Comparison of ENCODE assay signal across 13 mouse cellular contexts in the genomic region with DNA sequence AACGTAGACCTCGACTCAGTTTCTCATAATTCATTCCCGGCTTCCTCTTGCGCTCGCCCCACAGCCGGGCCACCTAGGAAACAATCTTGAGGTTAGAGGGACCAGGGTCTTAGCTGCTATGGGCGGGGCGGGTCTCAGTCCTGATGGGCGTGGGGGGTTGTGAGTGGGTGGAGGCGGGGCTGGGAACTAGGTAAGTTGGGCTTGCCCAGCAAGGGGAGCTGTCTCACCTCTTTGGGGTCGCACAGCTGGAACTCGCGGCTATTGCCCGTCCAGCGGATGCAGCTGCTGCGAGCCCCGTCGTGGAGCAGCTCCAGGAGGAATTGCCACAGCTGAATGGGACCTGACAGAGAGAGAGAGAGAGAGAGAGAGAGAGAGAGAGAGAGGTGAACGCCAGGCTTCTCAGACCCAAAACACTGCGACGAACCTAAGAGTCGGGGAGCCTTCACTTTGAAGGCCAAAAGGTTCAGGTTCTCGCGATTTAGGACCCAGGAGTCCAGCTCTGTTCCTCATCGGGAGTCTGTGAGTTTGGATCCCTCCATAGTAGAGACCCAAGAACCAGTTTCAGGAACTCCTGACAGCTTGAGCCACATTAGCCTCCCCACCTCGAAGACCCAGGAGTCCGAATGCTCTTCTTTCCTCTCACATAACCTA. TPM values are rescaled to one million over a fixed set of nuclear protein-coding genes. Genes with fewer than 3 reads are reported as not detected.
DNase-seq lines count a peak whose midpoint lies in the region; ATAC-seq and TF ChIP-seq lines count a peak whose summit lies in the region.
"Had no signal": no experiment of that assay in that cellular context is flagged by ENCODE, and none has a peak within 500 bp of the region (broad histone marks: within the 10 kb centered on the region; RNA-seq: fewer than 3 reads in every experiment).

No protein-coding gene starts in this region.

- H3K4me1 ChIP-seq in forebrain, embryonic 10.5 days, result peaks cover 31% of the 10 kb centered on the region
- H3K4me1 ChIP-seq in forebrain, postnatal 0 days (ENCODE audit: insufficient read depth), result no peaks in the 10 kb centered on the region
- H3K4me1 ChIP-seq in kidney, embryonic 16.5 days (ENCODE audit: insufficient read depth, low read length), result peaks cover 8% of the 10 kb centered on the region
- peaks cover 46% of the 10 kb centered on the region for H3K4me1 ChIP-seq in E14TG2a.4 (replicated peaks; ENCODE audit: low read depth, low read length)
- H3K4me1 ChIP-seq in intestine, embryonic 15.5 days (replicated peaks), result peaks cover 7% of the 10 kb centered on the region

- H3K27ac ChIP-seq in forebrain, embryonic 10.5 days, result no peak overlapping the region
- no peak overlapping the region for H3K27ac ChIP-seq in forebrain, postnatal 0 days (ENCODE audit: low read depth, low read length)
- H3K27ac ChIP-seq in kidney, embryonic 16.5 days (ENCODE audit: low read length), result no peak overlapping the region
- H3K27ac ChIP-seq in intestine, embryonic 15.5 days, result no peak overlapping the region
- H3K27ac ChIP-seq: liver, embryonic 15.5 days had no signal

- H3K27me3 ChIP-seq in forebrain, embryonic 10.5 days (ENCODE audit: poor library complexity, severe bottlenecking), result peaks cover 61% of the 10 kb centered on the region
- peaks cover 54% of the 10 kb centered on the region for H3K27me3 ChIP-seq in forebrain, postnatal 0 days (ENCODE audit: insufficient read depth, low read length)
- H3K27me3 ChIP-seq in kidney, embryonic 16.5 days (ENCODE audit: insufficient read depth, low read length), result peaks cover 62% of the 10 kb centered on the region
- peaks cover 53% of the 10 kb centered on the region for H3K27me3 ChIP-seq in E14TG2a.4 (ENCODE audit: insufficient read depth, low read length)
- H3K27me3 ChIP-seq in intestine, embryonic 15.5 days (replicated peaks), result peaks cover 48% of the 10 kb centered on the region

- peak overlapping the region; percentile 19; the same call in 1 of the 2 replicates for H3K4me3 ChIP-seq in forebrain, embryonic 10.5 days
- no peak overlapping the region for H3K4me3 ChIP-seq in forebrain, postnatal 0 days (ENCODE audit: low read depth, low read length)
- H3K4me3 ChIP-seq in kidney, embryonic 16.5 days (ENCODE audit: low read length), result peak overlapping the region; percentile 29; the same call in 1 of the 2 replicates
- peak overlapping the region; percentile 66 for H3K4me3 ChIP-seq in E14TG2a.4 (replicated peaks; ENCODE audit: low read length)
- 0 out of 2 replicates have a peak overlapping the region, but pooled peaks have one; percentile 1 for H3K4me3 ChIP-seq in intestine, embryonic 15.5 days (replicated peaks)
- H3K4me3 ChIP-seq: liver, embryonic 15.5 days had no signal

- no peak for ATAC-seq in forebrain, postnatal 0 days
- no peak for ATAC-seq in kidney, embryonic 16.5 days (ENCODE audit: low FRiP score, low TSS enrichment)
- ATAC-seq in intestine, embryonic 15.5 days, result no peak

- 7% methylated on average over 27 of the region's 27 CpGs for WGBS in forebrain, embryonic 10.5 days
- 4% methylated on average over 27 of the region's 27 CpGs for WGBS in forebrain, postnatal 0 days
- 3% methylated on average over 27 of the region's 27 CpGs for WGBS in kidney, embryonic 16.5 days
- WGBS in intestine, embryonic 15.5 days, result 4% methylated on average over 27 of the region's 27 CpGs

- no peak overlapping the region for H3K4me2 ChIP-seq in forebrain, postnatal 0 days (ENCODE audit: low read depth)
- H3K4me2 ChIP-seq in kidney, embryonic 16.5 days (replicated peaks; ENCODE audit: low read depth, low read length), result 0 out of 2 replicates have a peak overlapping the region, but pooled peaks have one; percentile 40
- H3K4me2 ChIP-seq in intestine, embryonic 15.5 days (replicated peaks), result 0 out of 2 replicates have a peak overlapping the region, but pooled peaks have one; percentile 14

- no peaks in the 10 kb centered on the region for H3K36me3 ChIP-seq in forebrain, embryonic 10.5 days (replicated peaks)
- H3K36me3 ChIP-seq in forebrain, postnatal 0 days (ENCODE audit: insufficient read depth), result no peaks in the 10 kb centered on the region
- no peaks in the 10 kb centered on the region for H3K36me3 ChIP-seq in kidney, embryonic 16.5 days (ENCODE audit: insufficient read depth, low read length)
- no peaks in the 10 kb centered on the region for H3K36me3 ChIP-seq in E14TG2a.4 (ENCODE audit: insufficient read depth, low read length)
- no peaks in the 10 kb centered on the region for H3K36me3 ChIP-seq in intestine, embryonic 15.5 days
- H3K36me3 ChIP-seq: liver, embryonic 15.5 days had no signal

- no peak for TF ChIP-seq CTCF in forebrain, postnatal 0 days (IDR thresholded peaks at IDR 0.05; ENCODE audit: low read depth)
- TF ChIP-seq CTCF in E14TG2a.4 (conservative IDR thresholded peaks at IDR 0.05; ENCODE audit: low read length), result no peak

- H3K9ac ChIP-seq in forebrain, postnatal 0 days, result no peak overlapping the region
- H3K9ac ChIP-seq in kidney, embryonic 16.5 days (replicated peaks; ENCODE audit: low read length), result no peak overlapping the region
- H3K9ac ChIP-seq in intestine, embryonic 15.5 days, result no peak overlapping the region
- H3K9ac ChIP-seq: liver, embryonic 15.5 days had no signal

- peak; percentile 20 for DNase-seq in forebrain, embryonic 10.5 days (ENCODE audit: extremely low spot score, low spot score)
- no peak for DNase-seq in forebrain, postnatal 0 days
- DNase-seq in kidney, adult 8-10 months, result no peak
- DNase-seq in layer of hippocampus, postnatal 14 days (ENCODE audit: low spot score in 2 of 2), result no peak
- no peak for DNase-seq in cerebellum, adult 18-20 months

- no peaks in the 10 kb centered on the region for H3K9me3 ChIP-seq in forebrain, embryonic 10.5 days
- H3K9me3 ChIP-seq in forebrain, postnatal 0 days (ENCODE audit: low read length), result no peaks in the 10 kb centered on the region
- no peaks in the 10 kb centered on the region for H3K9me3 ChIP-seq in kidney, embryonic 16.5 days (ENCODE audit: low read length)
- H3K9me3 ChIP-seq in E14TG2a.4 (ENCODE audit: low read length), result no peaks in the 10 kb centered on the region
- H3K9me3 ChIP-seq in intestine, embryonic 15.5 days, result no peaks in the 10 kb centered on the region
- H3K9me3 ChIP-seq: liver, embryonic 15.5 days had no signal

RNA-seq across cellular contexts. Expression of gene Etv2, which starts 1.8 kb away (rescaled TPM):
- polyA plus RNA-seq in forebrain, embryonic 10.5 days (2016; fragmentation: Nextera tagmentation; extraction: Ambion mirVana), result 0.30 TPM in 1 of 2 replicates, not detected in the other
- total RNA-seq in forebrain, postnatal 0 days (2014; rRNA removed), result not detected in 2 replicates
- not detected in 2 replicates for polyA plus RNA-seq in forebrain, postnatal 0 days (2015; fragmentation: Nextera tagmentation; extraction: Ambion mirVana)
- polyA plus RNA-seq in kidney, embryonic 16.5 days (2015; fragmentation: Nextera tagmentation; extraction: Ambion mirVana), result not detected in 2 replicates
- polyA plus RNA-seq in intestine, embryonic 15.5 days (2015; fragmentation: Nextera tagmentation; extraction: Ambion mirVana), result not detected in 2 replicates
- not detected for total RNA-seq in layer of hippocampus, postnatal 14 days (2021)
- total RNA-seq: adrenal gland, adult 2 months; heart, postnatal 14 days; layer of hippocampus, adult 18-20 months had no signal
- polyA plus RNA-seq: adrenal gland, adult 2 months; liver, embryonic 15.5 days; spleen, adult 2 months had no signal

RNA-seq across cellular contexts. Expression of gene Cox6b1, which starts 7.9 kb away (rescaled TPM):
- 762 and 774 TPM in 2 replicates for polyA plus RNA-seq in forebrain, embryonic 10.5 days (2016; fragmentation: Nextera tagmentation; extraction: Ambion mirVana)
- 292 and 602 TPM in 2 replicates for total RNA-seq in forebrain, postnatal 0 days (2014; rRNA removed)
- 1,225 and 1,355 TPM in 2 replicates for polyA plus RNA-seq in forebrain, postnatal 0 days (2015; fragmentation: Nextera tagmentation; extraction: Ambion mirVana)
- 1,049 TPM in 2 replicates for polyA plus RNA-seq in kidney, embryonic 16.5 days (2015; fragmentation: Nextera tagmentation; extraction: Ambion mirVana)
- 1,191 and 1,300 TPM in 2 replicates for polyA plus RNA-seq in intestine, embryonic 15.5 days (2015; fragmentation: Nextera tagmentation; extraction: Ambion mirVana)
- total RNA-seq in layer of hippocampus, postnatal 14 days (2021), result 100 to 1,000 TPM; 793 to 817 TPM

RNA-seq across cellular contexts. Expression of gene Rbm42, which starts 16.2 kb away (rescaled TPM):
- 119 and 129 TPM in 2 replicates for polyA plus RNA-seq in forebrain, embryonic 10.5 days (2016; fragmentation: Nextera tagmentation; extraction: Ambion mirVana)
- total RNA-seq in forebrain, postnatal 0 days (2014; rRNA removed), result 150 and 156 TPM in 2 replicates
- 148 and 160 TPM in 2 replicates for polyA plus RNA-seq in forebrain, postnatal 0 days (2015; fragmentation: Nextera tagmentation; extraction: Ambion mirVana)
- polyA plus RNA-seq in kidney, embryonic 16.5 days (2015; fragmentation: Nextera tagmentation; extraction: Ambion mirVana), result 111 and 119 TPM in 2 replicates
- polyA plus RNA-seq in intestine, embryonic 15.5 days (2015; fragmentation: Nextera tagmentation; extraction: Ambion mirVana), result 102 and 107 TPM in 2 replicates
- total RNA-seq in layer of hippocampus, postnatal 14 days (2021), result 10 to 100 TPM; 70.4 to 75.5 TPM

RNA-seq across cellular contexts. Expression of gene Upk1a, which starts 21.2 kb away (rescaled TPM):
- 0.68 and 0.71 TPM in 2 replicates for polyA plus RNA-seq in forebrain, embryonic 10.5 days (2016; fragmentation: Nextera tagmentation; extraction: Ambion mirVana)
- total RNA-seq in forebrain, postnatal 0 days (2014; rRNA removed), result 0.29 and 0.38 TPM in 2 replicates
- 0.42 and 0.62 TPM in 2 replicates for polyA plus RNA-seq in forebrain, postnatal 0 days (2015; fragmentation: Nextera tagmentation; extraction: Ambion mirVana)
- 7.9 and 13.0 TPM in 2 replicates for polyA plus RNA-seq in kidney, embryonic 16.5 days (2015; fragmentation: Nextera tagmentation; extraction: Ambion mirVana)
- 8.5 and 10.0 TPM in 2 replicates for polyA plus RNA-seq in intestine, embryonic 15.5 days (2015; fragmentation: Nextera tagmentation; extraction: Ambion mirVana)
- total RNA-seq in layer of hippocampus, postnatal 14 days (2021), result under 1 TPM in 1 of 2 experiments, not detected in 1; 0.52 TPM

RNA-seq across cellular contexts. Expression of gene Haus5, which starts 30.9 kb away (rescaled TPM):
- 90.2 and 91.9 TPM in 2 replicates for polyA plus RNA-seq in forebrain, embryonic 10.5 days (2016; fragmentation: Nextera tagmentation; extraction: Ambion mirVana)
- total RNA-seq in forebrain, postnatal 0 days (2014; rRNA removed), result 16.3 and 18.5 TPM in 2 replicates
- 17.7 and 18.3 TPM in 2 replicates for polyA plus RNA-seq in forebrain, postnatal 0 days (2015; fragmentation: Nextera tagmentation; extraction: Ambion mirVana)
- 59.4 and 67.0 TPM in 2 replicates for polyA plus RNA-seq in kidney, embryonic 16.5 days (2015; fragmentation: Nextera tagmentation; extraction: Ambion mirVana)
- polyA plus RNA-seq in intestine, embryonic 15.5 days (2015; fragmentation: Nextera tagmentation; extraction: Ambion mirVana), result 38.7 and 40.5 TPM in 2 replicates
- 1 to 10 TPM; 4.5 to 5.0 TPM for total RNA-seq in layer of hippocampus, postnatal 14 days (2021)
